Mouse (Mus musculus) G1E (cell line): ENCODE results near the gene Abhd17a. TPM values are rescaled to one million over a fixed set of nuclear protein-coding genes. Genes with fewer than 3 reads are reported as not detected.

ENCODE experiments used
- ATAC-seq: 2 replicates; pipeline ENCODE4 v1.8.0; 2016; ENCODE audit warnings: mild to moderate bottlenecking; ENCODE audit not compliant: insufficient number of reproducible peaks, poor library complexity, low FRiP score, severe bottlenecking; ENCODE audit errors: extremely low read depth
- DNase-seq: peaks from one replicate; pipeline ENCODE4 v3.0.0; 2012; ENCODE audit warnings: low spot score
- H3K27me3 ChIP-seq: 2 replicates; pipeline ENCODE4 v1.6.1; 2012; ENCODE audit warnings: mild to moderate bottlenecking, low read length, inconsistent platforms; ENCODE audit not compliant: insufficient read depth
- H3K36me3 ChIP-seq: replicated peaks from 2 replicates; pipeline ENCODE3; 2012; ENCODE audit warnings: mild to moderate bottlenecking, inconsistent platforms
- H3K4me1 ChIP-seq: 2 replicates; pipeline ENCODE4 v1.6.1; 2012; ENCODE audit warnings: low read depth, low read length, inconsistent platforms, mixed read lengths; ENCODE audit not compliant: insufficient read depth
- H3K4me3 ChIP-seq: 2 replicates; pipeline ENCODE4 v1.5.1; 2012; ENCODE audit warnings: low read depth, mild to moderate bottlenecking, inconsistent platforms, low read length, moderate library complexity, mixed read lengths
- H3K9me3 ChIP-seq: replicated peaks from 2 replicates; pipeline ENCODE4 v1.6.1; 2012; ENCODE audit warnings: inconsistent platforms
- CTCF ChIP-seq: IDR thresholded peaks from 2 replicates; pipeline ENCODE4 v1.5.1; 2012; ENCODE audit warnings: low read depth, low read length, inconsistent platforms, mixed read lengths
- GATA1 ChIP-seq: IDR thresholded peaks from 2 replicates; pipeline ENCODE4 v1.6.1; 2012; ENCODE audit warnings: borderline replicate concordance, low read length, inconsistent platforms, mixed read lengths
- GATA2 ChIP-seq: IDR thresholded peaks from 2 replicates; pipeline ENCODE4 v1.6.1; 2012; ENCODE audit warnings: low read depth, low read length, inconsistent platforms, borderline replicate concordance
- POLR2AphosphoS5 ChIP-seq: IDR thresholded peaks from 2 replicates; pipeline ENCODE4 v1.6.1; 2012; ENCODE audit warnings: low read depth, low read length, inconsistent platforms; ENCODE audit not compliant: insufficient replicate concordance
- TAL1 ChIP-seq: conservative IDR thresholded peaks from 2 replicates; pipeline ENCODE4 v1.6.1; 2012; ENCODE audit warnings: low read depth, low read length, inconsistent platforms, mixed read lengths
- polyA plus RNA-seq: library from polyadenylated mRNA; stranded (reverse); fragments of >175 nt; gene quantifications from 2 replicates; pipeline ENCODE4 v1.2.3, GENCODE M21; 2012
- total RNA-seq, 2 experiments: library from RNA; stranded (forward) in 1 of 2; stranded (reverse) in 1 of 2; fragments of 200-1000 nt in 1 of 2; fragments of >200 nt in 1 of 2; fragmentation: Nextera tagmentation in 1 of 2; gene quantifications; 2 replicates each; pipeline ENCODE4 v1.2.3; 2014 to 2017

The Abhd17a gene
- total and polyA plus RNA-seq, 3 experiments = 12.4 to 574 (median 37.8) TPM

- H3K4me3 ChIP-seq = peak within 1 kb of the TSS; percentile 96
- H3K27me3 ChIP-seq = no peaks in the 10 kb centered on the region
- peaks cover 50% of the 10 kb centered on the region for H3K36me3 ChIP-seq
- DNase-seq (peak; percentile 93), ATAC-seq (peak; percentile 57)
- no peaks in the 10 kb centered on the region for H3K9me3 ChIP-seq
- no peak for TF ChIP-seq GATA2
- no peak for TF ChIP-seq TAL1
- H3K4me1 ChIP-seq = peaks cover 82% of the 10 kb centered on the region
These were observed 12.7 kb downstream of the Abhd17a start, which contains the start of gene Klf16 for GRCm38 (mm10) chr10:80577195-80578130. Gene Klf16, minus strand, starts transcription at chr10:80577321.

GRCm38 (mm10) chr10:80576351-80577194 lies 13.6 kb downstream of the Abhd17a start:
- Histone ChIP-seq H3K9me3 (no peaks in the 10 kb centered on the region), H3K4me3 (peak overlapping the region; percentile 96), H3K4me1 (peaks cover 86% of the 10 kb centered on the region), H3K36me3 (peaks cover 50% of the 10 kb centered on the region), H3K27me3 (no peaks in the 10 kb centered on the region)
- TF ChIP-seq CTCF = no peak
- no peak for TF ChIP-seq TAL1
- no peak for TF ChIP-seq GATA2
- no peak for TF ChIP-seq POLR2AphosphoS5
- TF ChIP-seq GATA1 = no peak
- DNase-seq = peak; percentile 75
- ATAC-seq = no peak

GRCm38 (mm10) chr10:80575925-80576324 lies 14.2 kb downstream of the Abhd17a start:
- DNase-seq (no peak), ATAC-seq (no peak)
- no peaks in the 10 kb centered on the region for H3K27me3 ChIP-seq
- peaks cover 50% of the 10 kb centered on the region for H3K36me3 ChIP-seq
- TF ChIP-seq GATA2 (no peak), TAL1 (no peak), CTCF (no peak), GATA1 (no peak), POLR2AphosphoS5 (no peak)
- H3K4me3 ChIP-seq = peak overlapping the region; percentile 96
- peaks cover 88% of the 10 kb centered on the region for H3K4me1 ChIP-seq
- no peaks in the 10 kb centered on the region for H3K9me3 ChIP-seq

GRCm38 (mm10) chr10:80574896-80575295 lies 15.2 kb downstream of the Abhd17a start:
- Histone ChIP-seq H3K36me3 (peaks cover 44% of the 10 kb centered on the region), H3K4me3 (peak overlapping the region; percentile 96; the same call in 1 of the 2 replicates), H3K4me1 (peaks cover 92% of the 10 kb centered on the region)

GRCm38 (mm10) chr10:80573944-80574343 lies 16.2 kb downstream of the Abhd17a start:
- Histone ChIP-seq H3K9me3 (no peaks in the 10 kb centered on the region), H3K4me3 (peak overlapping the region; percentile 43; the same call in 1 of the 2 replicates), H3K4me1 (peaks cover 92% of the 10 kb centered on the region), H3K27me3 (no peaks in the 10 kb centered on the region), H3K36me3 (peaks cover 50% of the 10 kb centered on the region)
- ATAC-seq (no peak), DNase-seq (no peak)
- TF ChIP-seq GATA2 (no peak), TAL1 (no peak)

More at GRCm38 (mm10) chr10:80574896-80575295, 15.2 kb downstream of the Abhd17a start:
- Histone ChIP-seq H3K9me3 (no peaks in the 10 kb centered on the region), H3K27me3 (no peaks in the 10 kb centered on the region)
- DNase-seq (no peak), ATAC-seq (no peak)
- TF ChIP-seq GATA2 = no peak
- no peak for TF ChIP-seq CTCF
- no peak for TF ChIP-seq TAL1
- no peak for TF ChIP-seq GATA1
- no peak for TF ChIP-seq POLR2AphosphoS5

- Histone ChIP-seq H3K36me3 (peaks cover 65% of the 10 kb centered on the region), H3K9me3 (no peaks in the 10 kb centered on the region), H3K4me3 (peak overlapping the region; percentile 51; the same call in 1 of the 2 replicates), H3K4me1 (peaks cover 92% of the 10 kb centered on the region), H3K27me3 (no peaks in the 10 kb centered on the region)
- TF ChIP-seq GATA1 (no peak), TAL1 (peak; percentile 29; the same call in 1 of the 2 replicates)
- DNase-seq = no peak
- no peak for ATAC-seq
These were observed 17.7 kb downstream of the Abhd17a start for GRCm38 (mm10) chr10:80572477-80572876.
